Mouse (Mus musculus) ES-Bruce4 (cell line): ENCODE measurements at regions not wholly inside any gene's neighbourhood (a gene's known extent, or its start where the extent isn't known, plus 50 kb on each side); places are given as distances from the start of the nearest gene placed in this dataset.

Source experiments
- H3K27ac ChIP-seq: 2 replicates; pipeline ENCODE4 v1.5.1; 2012; ENCODE audit warnings: low read length, inconsistent platforms; ENCODE audit not compliant: insufficient read depth
- H3K27me3 ChIP-seq: 2 replicates; pipeline ENCODE4 v1.6.1; 2012; ENCODE audit warnings: mild to moderate bottlenecking, low read length, inconsistent platforms; ENCODE audit not compliant: control insufficient read depth, poor library complexity, insufficient read depth, severe bottlenecking
- H3K36me3 ChIP-seq: 2 replicates; pipeline ENCODE4 v1.6.1; 2012; ENCODE audit warnings: inconsistent platforms, mild to moderate bottlenecking, low read length, moderate library complexity; ENCODE audit not compliant: control insufficient read depth, poor library complexity, insufficient read depth, severe bottlenecking
- H3K4me1 ChIP-seq: one replicate; pipeline ENCODE4 v1.8.1; 2011; ENCODE audit warnings: low read length; ENCODE audit not compliant: control insufficient read depth, insufficient read depth
- H3K4me3 ChIP-seq: 2 replicates; pipeline ENCODE4 v1.5.1; 2011; ENCODE audit warnings: low read depth, mild to moderate bottlenecking, low read length
- H3K9ac ChIP-seq: 2 replicates; pipeline ENCODE4 v1.6.1; 2012; ENCODE audit warnings: low read depth, mild to moderate bottlenecking, inconsistent platforms; ENCODE audit not compliant: poor library complexity, severe bottlenecking
- H3K9me3 ChIP-seq: replicated peaks from 2 replicates; pipeline ENCODE4 v1.6.1; 2012; ENCODE audit warnings: mild to moderate bottlenecking, low read length, inconsistent platforms; ENCODE audit not compliant: control insufficient read depth, poor library complexity, insufficient read depth, severe bottlenecking
- CTCF ChIP-seq: IDR thresholded peaks from one replicate; pipeline ENCODE4 v1.8.1; 2011; ENCODE audit warnings: low read depth, low read length
- EP300 ChIP-seq: IDR thresholded peaks from 2 replicates; pipeline ENCODE4 v1.6.1; 2011; ENCODE audit warnings: low read depth, low read length; ENCODE audit not compliant: insufficient read depth
- POLR2A ChIP-seq: IDR thresholded peaks from one replicate; pipeline ENCODE4 v1.8.1; 2011; ENCODE audit warnings: low read length; ENCODE audit not compliant: insufficient read depth

DNA sequence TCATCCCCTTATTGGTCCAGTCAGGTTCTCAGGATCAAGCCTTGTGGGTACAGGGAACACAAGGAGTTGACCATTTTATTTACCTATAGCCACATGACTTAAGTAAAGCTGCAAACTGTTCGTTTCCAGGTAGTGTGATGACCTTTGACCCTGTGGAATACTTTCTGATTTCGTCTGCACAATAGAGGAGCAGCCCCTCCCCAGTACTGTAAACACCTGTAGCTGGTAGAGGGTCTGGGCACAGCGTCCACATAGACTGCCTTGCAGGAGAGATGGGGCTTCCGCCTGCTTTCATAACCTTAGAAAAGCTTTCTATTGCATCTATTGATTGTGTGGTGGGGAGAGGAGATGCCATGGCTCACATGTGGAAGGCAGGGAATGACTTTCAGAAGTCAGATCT, 105.2 kb upstream of the Tsc22d1 start:
- no peaks in the 10 kb centered on the region for H3K36me3 ChIP-seq
- no peaks in the 10 kb centered on the region for H3K27me3 ChIP-seq
- no peak for TF ChIP-seq POLR2A
- no peak for TF ChIP-seq CTCF
- TF ChIP-seq EP300 = no peak
- no peak overlapping the region for H3K4me3 ChIP-seq
- no peaks in the 10 kb centered on the region for H3K9me3 ChIP-seq
- H3K4me1 ChIP-seq = no peaks in the 10 kb centered on the region
- no peak overlapping the region for H3K27ac ChIP-seq
- no peak overlapping the region for H3K9ac ChIP-seq

DNA sequence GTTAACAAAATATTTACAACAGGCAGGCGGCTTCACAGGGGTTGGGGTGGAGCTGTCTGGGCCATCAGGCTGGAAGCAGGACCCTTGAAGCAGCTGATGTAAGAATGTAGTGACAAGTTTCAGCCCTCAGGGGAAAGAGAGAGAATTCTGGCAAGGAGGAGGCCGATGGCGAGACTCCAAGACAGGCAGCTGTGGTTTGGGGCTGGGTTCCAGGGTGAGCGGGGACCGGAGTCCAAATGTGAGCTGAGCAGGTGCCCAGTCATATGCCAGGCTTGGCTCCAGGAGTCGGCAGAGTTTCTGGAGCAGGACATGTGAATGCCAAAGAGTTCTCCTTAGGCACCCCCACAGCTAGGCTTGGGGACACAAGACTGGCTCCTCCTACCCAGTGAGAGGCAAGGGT, 104.5 kb upstream of the Tsc22d1 start:
- no peak overlapping the region for H3K9ac ChIP-seq
- TF ChIP-seq POLR2A (no peak), EP300 (no peak), CTCF (no peak)
- H3K36me3 ChIP-seq = no peaks in the 10 kb centered on the region
- no peaks in the 10 kb centered on the region for H3K9me3 ChIP-seq
- no peak overlapping the region for H3K27ac ChIP-seq
- no peak overlapping the region for H3K4me3 ChIP-seq
- no peaks in the 10 kb centered on the region for H3K4me1 ChIP-seq
- no peaks in the 10 kb centered on the region for H3K27me3 ChIP-seq

DNA sequence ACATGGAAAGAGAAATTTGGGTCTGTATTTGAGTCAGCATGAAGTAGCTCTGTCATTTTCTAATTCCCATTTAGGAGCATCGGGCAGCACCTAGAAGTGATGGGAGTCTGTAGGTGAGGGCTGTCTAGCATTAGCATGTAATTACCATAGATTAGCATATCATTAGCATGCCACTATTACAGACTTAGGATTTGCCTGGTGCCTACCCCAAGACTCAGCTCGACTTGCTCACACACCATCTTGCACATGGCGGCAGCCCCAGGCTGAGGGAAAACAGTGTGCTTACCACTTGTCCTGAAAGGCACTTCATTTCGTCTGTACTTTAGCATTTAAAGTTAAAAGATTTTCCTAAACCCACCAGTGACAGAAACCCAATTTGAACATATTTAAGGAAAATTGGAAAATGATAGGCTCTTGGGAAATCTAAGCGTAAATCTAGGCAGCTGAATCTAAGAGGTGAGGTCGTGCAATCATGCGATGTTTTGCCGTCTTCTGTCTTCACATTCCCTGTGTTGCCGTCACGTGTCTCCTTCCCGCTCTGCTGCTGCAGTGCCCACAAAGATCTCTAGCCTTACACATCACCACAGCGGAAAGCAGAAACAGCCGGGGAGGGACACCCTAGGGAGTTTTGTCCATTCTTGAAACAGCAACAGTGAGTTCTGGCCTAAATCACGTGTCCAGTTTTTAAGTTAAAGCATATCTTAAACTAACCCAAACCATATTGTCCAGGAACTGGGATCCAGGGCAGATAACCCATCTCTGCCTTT, 101.2 kb upstream of the Tsc22d1 start:
- Histone ChIP-seq H3K36me3 (no peaks in the 10 kb centered on the region), H3K27me3 (no peaks in the 10 kb centered on the region), H3K9ac (no peak overlapping the region), H3K27ac (no peak overlapping the region), H3K4me3 (no peak overlapping the region), H3K9me3 (no peaks in the 10 kb centered on the region), H3K4me1 (no peaks in the 10 kb centered on the region)
- TF ChIP-seq CTCF = no peak
- no peak for TF ChIP-seq POLR2A

DNA sequence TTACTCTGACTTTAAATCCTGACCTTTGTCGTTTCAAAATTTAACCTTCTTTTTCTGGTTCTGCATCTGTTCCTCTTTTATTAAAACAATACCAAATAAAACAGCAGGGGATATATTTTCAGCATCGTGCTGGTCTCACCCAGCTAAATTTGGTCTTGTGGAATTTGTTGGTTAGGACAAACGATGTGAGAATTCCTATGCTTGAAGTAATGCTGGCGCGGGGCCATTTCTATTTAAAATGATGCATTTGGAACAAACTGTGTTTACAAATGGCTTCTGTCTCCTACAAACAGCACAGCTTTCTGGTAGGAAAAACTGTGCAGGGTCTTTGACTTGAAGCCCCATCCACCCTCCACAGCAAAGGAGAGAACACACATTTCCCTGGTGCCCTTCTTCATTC, 96.3 kb upstream of the Tsc22d1 start:
- H3K36me3 ChIP-seq = no peaks in the 10 kb centered on the region
- no peak overlapping the region for H3K9ac ChIP-seq
- H3K27me3 ChIP-seq = no peaks in the 10 kb centered on the region
- TF ChIP-seq CTCF (no peak), EP300 (no peak), POLR2A (no peak)
- H3K4me3 ChIP-seq = no peak overlapping the region
- no peaks in the 10 kb centered on the region for H3K9me3 ChIP-seq
- H3K4me1 ChIP-seq = no peaks in the 10 kb centered on the region
- H3K27ac ChIP-seq = no peak overlapping the region

DNA sequence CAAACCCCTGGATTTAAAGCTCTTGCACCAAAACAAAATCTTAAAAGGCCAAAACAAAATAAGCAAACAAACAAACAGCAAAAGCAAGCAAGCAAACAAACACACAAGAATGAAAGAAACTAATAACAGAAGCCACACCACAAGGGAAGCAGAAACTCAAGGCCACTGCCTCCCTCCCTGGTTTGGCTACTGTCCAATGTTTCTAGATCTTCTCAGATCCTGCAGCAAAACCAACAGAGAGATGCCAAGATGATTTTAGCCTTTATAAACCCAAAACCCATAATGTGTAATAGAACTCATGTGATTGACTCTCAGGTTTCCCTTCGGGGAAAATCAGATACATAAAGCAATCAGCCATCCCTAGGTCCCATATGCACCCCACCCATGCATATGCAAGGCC, 90.5 kb upstream of the Tsc22d1 start:
- no peaks in the 10 kb centered on the region for H3K36me3 ChIP-seq
- H3K4me1 ChIP-seq = no peaks in the 10 kb centered on the region
- H3K4me3 ChIP-seq = no peak overlapping the region
- H3K9me3 ChIP-seq = no peaks in the 10 kb centered on the region
- no peak for TF ChIP-seq EP300
- no peak for TF ChIP-seq CTCF
- TF ChIP-seq POLR2A = no peak
- H3K9ac ChIP-seq = no peak overlapping the region
- no peaks in the 10 kb centered on the region for H3K27me3 ChIP-seq
- H3K27ac ChIP-seq = no peak overlapping the region

DNA sequence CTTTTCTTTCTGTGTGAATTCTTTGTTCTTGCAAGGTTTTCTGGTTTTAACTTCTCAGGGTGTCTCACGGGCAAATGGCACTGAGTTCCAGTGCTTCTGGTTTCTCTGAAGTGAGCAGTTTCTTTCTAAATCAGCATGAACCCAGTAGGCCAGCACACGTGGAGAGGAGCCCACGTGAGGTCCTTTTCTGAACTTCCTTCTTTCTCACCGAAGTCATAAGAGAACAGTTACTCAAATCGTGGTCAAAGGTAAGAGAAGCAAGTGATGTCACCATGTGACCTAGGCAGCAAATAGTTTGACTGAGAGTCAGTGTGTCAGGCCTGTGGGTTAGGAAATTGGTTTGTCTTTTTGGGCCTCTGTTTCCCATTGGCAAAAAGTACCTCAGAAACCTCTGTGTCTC, 84.8 kb upstream of the Tsc22d1 start:
- Histone ChIP-seq H3K4me1 (no peaks in the 10 kb centered on the region), H3K27ac (no peak overlapping the region), H3K36me3 (no peaks in the 10 kb centered on the region), H3K27me3 (no peaks in the 10 kb centered on the region), H3K9ac (no peak overlapping the region), H3K4me3 (no peak overlapping the region), H3K9me3 (no peaks in the 10 kb centered on the region)
- TF ChIP-seq EP300 (no peak), CTCF (no peak), POLR2A (no peak)
